Mouse (Mus musculus) lung, adult 2 months (tissue): ENCODE measurements around the gene Dock1.

ENCODE experiments used
- CTCF ChIP-seq: fragments of 200-500 bp; IDR thresholded peaks from 2 replicates; pipeline ENCODE4 v1.5.1; 2011; ENCODE audit warnings: mild to moderate bottlenecking, low read length, control low read depth; ENCODE audit not compliant: insufficient read depth
- POLR2A ChIP-seq: fragments of 200-500 bp; IDR thresholded peaks from 2 replicates; pipeline ENCODE4 v1.6.1; 2011; ENCODE audit warnings: low read depth, mild to moderate bottlenecking, control low read depth, low read length, borderline replicate concordance; ENCODE audit errors: extremely low read depth

- TF ChIP-seq POLR2A = no peak
- no peak for TF ChIP-seq CTCF
Observed at GRCm38 (mm10) chr7:134651071-134651470, 19.4 kb upstream of the Dock1 start.
